Mouse (Mus musculus) WW6 (cell line): ENCODE results near the gene Krt86.

ENCODE experiments used
- DNase-seq: peaks from one replicate; pipeline ENCODE4 v3.0.0-alpha.2; 2013; ENCODE audit warnings: low read depth, low spot score

Gene Krt86

GRCm38 (mm10) chr15:101472952-101473528 is at the start of gene Krt86:
TSS of gene Krt86 (plus strand) at chr15:101473478.
- no peak for DNase-seq

DNA sequence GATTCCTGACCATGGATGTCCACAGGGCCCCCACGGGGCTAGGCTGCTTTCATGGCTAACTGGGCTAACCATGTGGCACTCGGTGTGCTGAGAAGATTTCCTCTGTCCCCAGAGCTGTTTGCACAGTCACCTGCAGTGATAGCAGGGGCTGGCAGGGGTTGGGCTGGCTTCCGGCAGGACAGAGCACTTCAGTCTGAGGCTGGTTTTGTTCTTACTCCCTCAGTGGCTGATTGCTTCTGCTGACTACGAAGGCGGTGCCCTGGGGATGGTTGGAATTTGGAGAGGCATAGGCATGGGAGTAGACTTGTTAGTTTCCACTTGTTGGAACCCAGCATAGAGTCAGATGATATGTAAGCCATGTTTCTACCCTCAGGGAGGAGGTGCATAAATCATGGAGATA is 48.4 kb upstream of the Krt86 start:
- no peak for DNase-seq

DNA sequence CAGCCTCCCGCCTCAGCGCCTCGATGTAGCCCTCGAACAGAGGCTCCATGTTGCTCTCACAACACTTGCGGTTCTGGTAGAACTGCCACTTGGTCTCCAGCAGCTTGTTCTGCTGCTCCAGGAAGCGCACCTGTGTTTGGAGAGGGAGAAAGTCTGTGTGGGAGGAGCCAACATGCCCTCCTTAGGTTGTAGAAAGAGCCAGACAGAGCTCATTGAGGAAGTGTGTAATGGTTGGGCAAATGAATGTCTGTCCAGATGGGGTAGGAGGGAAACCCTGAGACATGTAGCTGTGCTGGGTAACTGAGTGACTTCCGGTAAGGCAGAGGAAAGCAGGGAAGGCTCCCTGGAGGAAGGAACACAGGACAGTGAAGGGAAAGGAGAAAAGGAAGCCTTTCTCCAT is 36.7 kb upstream of the Krt86 start:
- no peak for DNase-seq

DNA sequence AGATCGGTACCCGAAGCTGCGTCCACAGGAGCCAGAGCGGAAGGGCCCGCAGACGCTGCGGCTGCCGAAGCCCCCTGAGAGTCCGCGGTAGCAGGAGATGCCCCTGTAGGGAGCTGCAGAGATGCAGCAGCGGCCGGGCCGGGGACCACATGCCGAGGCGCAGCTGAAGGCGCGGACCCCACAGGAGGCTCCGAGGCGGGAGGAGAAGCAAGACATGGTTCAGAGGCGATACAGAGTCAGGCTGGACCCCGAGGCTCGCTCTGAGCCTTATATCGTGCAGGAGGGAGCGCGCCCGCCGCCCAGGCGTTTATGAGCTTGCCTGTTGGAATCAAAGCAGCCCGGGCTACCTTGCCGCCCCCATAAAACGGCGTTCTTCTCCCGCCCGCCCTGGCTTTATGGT is 34.7 kb upstream of the Krt86 start, which contains the start of gene Krt87:
TSS of gene Krt87 (minus strand) at position 250 of the 400 bp plus-strand sequence.
- no peak for DNase-seq

- DNase-seq, result no peak
Measured at GRCm38 (mm10) chr15:101440837-101441236, 32.4 kb upstream of the Krt86 start.

- no peak for DNase-seq
Measured at GRCm38 (mm10) chr15:101446572-101446971, 26.7 kb upstream of the Krt86 start.

GRCm38 (mm10) chr15:101447444-101447843 is 25.8 kb upstream of the Krt86 start, which contains the start of gene Krt88:
TSS of gene Krt88 (plus strand) at chr15:101447744.
- DNase-seq, result no peak

- DNase-seq, result peak; percentile 49
Measured at GRCm38 (mm10) chr15:101453093-101453736, 20.1 kb upstream of the Krt86 start.

DNA sequence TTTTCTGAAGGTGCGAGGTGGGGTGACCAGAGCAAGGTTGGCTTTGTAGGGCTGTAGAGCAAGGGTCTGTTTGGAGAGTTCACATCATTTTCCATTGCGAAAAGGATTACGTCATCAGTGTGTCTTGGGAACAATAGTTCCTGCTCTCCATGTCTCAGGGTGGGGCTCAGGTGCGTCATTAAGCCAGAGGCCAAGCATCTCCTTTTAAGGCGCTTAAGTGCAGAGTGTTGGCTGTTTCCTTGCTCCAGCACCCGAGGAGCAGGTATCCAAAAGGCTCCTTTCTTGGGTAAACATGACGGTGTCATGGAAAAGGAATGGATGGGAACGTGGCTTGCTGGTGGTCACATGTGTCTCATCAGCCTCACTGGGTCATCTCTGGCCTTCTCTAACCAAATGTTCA is 18.5 kb upstream of the Krt86 start:
- DNase-seq, result no peak

DNA sequence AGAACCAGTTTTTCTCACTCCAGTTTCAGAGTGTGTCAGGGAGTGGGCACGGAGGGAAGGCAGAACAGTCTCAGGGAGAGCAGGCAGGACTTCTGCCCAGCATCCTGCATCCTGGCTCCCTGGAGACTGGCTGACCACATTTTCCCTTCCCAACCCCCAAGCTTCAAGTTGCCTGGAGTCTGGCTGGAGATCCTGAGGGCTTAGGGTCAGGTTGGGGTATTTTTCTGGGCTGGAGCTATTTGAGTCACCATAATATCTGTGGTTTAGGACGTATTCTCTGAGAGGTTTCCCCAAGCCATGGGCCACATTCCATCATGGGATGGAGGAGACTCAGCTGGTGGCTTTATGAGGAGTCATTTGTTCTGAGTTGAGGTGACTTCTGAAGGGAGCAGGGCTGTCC is 18.0 kb upstream of the Krt86 start:
- no peak for DNase-seq

- DNase-seq, result no peak
Measured at GRCm38 (mm10) chr15:101455891-101456290, 17.4 kb upstream of the Krt86 start.

DNA sequence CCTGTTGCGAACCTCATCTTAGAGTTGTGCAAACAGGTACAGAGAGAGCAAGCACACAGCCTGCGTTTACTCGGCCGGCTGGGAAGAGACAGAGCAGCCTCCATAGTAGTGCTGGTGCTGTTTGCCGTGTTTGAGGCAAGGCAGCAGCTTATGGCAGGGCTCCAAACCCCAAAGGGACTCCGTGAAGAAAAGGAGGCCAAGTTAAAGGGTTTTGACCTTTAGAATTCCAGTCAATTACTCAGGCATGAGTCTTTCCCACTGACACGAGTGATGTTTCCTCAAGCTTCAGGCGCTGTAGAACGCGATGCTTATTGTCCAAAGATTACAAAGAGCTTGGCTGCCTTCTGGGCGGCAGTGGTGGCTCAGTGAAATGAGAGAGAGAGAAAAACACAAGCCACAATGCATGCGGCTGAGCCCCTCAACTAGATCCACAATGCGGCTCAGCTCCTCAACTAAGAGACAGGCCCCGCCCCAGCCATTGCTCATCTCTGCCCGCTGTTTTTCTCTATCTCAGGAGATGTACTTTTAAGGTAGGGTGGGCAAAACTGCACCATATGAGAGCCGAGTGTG is 14.8 kb upstream of the Krt86 start:
- DNase-seq, result no peak

GRCm38 (mm10) chr15:101459283-101459682 is 14.0 kb upstream of the Krt86 start:
- DNase-seq, result no peak

GRCm38 (mm10) chr15:101463651-101464050 is 9.6 kb upstream of the Krt86 start, which contains the start of gene Krt81:
TSS of gene Krt81 (minus strand) at chr15:101463751.
- no peak for DNase-seq

DNA sequence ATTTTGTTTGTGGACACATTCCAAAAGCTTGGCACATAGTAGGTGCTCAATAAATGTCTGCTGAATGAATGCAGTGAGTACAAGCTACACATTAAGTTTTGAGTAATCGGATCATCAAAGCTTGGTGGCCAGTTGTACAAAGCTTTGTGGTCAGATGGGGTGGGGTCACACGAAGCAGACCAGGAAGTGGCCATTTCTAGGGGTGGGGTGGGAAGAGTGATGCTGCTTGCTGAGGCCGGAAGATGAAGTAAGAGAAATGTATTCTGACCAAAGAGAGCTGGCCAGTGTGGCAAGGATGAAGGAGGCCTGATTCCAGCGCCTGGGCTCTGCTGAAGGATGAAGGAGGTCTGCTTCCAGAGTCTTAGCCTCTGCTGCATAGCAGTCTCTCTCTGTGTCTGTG is 4.2 kb upstream of the Krt86 start:
- no peak for DNase-seq

DNA sequence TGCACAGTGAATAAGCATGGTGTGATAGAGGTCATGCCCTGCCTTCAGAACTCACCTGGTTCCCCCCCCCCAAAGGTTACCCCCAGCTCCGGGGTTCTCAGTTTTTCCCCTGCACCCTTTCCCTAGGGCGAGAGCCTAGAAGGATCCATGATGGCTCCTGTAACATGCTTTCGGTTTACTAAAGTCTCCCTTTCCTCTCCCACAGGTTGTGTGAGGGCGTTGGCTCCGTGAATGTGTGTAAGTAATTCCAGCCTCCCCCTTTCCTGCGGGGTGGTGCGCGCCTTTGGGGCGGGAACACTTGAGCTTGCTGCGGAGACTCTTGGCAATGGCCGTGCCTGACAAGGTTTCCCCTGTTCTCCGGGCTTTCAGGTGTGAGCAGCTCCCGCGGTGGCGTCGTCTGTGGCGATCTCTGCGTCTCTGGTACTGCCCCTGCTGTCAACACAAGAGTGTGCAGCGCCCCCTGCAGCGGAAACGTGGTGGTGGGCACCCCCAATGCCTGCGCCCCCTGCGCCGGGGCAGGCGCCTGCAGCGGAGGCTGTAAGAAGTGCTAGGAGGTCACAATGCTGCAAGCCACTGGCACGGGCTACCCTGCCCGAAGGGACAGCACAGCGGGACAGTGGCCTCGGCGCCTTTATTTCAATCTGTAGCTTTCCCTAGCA is 5.9 kb downstream of the Krt86 start:
- peak; percentile 46 for DNase-seq

DNA sequence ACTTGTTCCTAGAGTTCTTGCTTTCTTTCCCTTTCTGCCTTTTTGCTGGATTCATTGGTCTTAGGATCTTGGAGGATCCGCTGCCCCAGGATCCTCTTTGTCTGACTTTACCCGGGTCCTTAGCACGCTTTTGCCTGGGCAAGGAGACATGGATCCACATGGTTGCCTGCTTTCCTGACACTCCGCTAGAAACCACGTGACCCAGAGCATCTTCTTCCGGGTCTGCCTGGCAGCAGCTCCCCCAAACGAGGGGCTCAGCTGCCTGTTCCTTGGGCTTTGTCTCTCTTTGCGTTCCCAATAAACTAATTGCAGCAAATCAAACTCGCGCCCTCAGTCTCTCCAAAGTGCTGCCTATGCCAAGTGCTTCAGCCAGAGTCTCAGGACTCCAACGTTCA is 6.4 kb downstream of the Krt86 start:
- DNase-seq, result no peak

GRCm38 (mm10) chr15:101482056-101482455 is 8.8 kb downstream of the Krt86 start:
- DNase-seq, result no peak

DNA sequence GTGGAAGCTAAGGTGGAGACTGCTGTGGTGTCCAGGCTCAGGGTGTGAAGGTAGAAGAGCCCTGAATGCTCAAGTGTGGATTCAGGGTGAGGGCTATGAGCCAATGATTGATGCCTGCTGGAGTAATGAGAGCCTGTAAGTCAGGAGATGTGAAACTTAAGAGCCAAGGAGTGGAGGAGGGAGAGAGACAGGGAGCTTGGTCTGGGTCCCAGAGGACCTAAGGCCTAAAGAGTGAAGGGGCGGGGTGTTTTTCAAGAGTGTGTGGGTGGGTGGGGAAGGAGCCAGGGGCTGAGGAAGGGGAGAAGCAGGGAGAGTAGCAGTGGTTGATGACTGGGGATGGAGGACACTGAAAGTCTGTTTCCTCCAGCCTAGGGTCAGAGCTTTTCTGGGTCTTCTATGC is 10.4 kb downstream of the Krt86 start:
- DNase-seq, result no peak

GRCm38 (mm10) chr15:101484939-101485338 is 11.7 kb downstream of the Krt86 start:
- no peak for DNase-seq

DNA sequence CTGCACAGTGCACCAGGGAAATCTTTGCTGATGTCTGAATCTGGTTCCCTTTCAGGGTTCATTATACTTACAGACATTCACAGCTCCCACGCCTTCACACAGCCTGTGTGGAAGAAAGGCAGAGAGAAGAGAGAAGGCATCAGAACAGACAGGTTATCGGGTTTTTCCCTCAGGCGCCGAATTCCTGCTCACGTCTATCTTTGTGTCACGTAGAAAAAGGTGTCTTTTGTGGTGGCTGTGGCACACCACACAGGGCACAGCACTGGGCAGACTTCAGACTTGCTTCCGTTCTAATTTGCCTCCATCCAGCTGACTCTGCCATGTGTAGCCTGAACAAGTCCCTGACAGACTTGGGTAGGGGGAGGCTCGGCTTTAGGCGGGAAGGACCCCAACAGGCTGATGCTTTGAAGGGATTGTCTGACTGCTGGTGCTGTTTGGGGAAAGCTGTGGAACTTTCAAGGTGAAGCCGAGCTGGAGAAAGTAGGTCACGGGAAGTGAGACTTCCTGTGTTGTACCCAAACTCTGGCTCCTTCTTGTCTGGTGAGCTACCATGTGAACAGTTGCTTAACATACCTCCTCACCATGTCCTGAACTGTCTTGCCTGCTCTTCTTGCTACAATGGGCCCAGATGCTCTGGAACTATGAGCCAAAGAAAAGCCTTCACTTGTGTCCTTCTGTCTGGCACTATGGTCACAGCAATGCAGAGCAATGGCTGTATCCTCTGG is 12.8 kb downstream of the Krt86 start:
- no peak for DNase-seq

GRCm38 (mm10) chr15:101491431-101491830 is 18.2 kb downstream of the Krt86 start, which contains the start of gene Krt83:
TSS of gene Krt83 (minus strand) at chr15:101491512.
- DNase-seq, result no peak
